Mouse (Mus musculus) liver, embryonic 14.5 days (tissue): Measurements from ENCODE around the gene Rbm47. TPM values are rescaled to one million over a fixed set of nuclear protein-coding genes. Genes with fewer than 3 reads are reported as not detected.
"Not testable (repeated sequence)": the region's sequence is repeated elsewhere in the genome, so short reads cannot be mapped to it uniquely, and the experiment has no call there.

ENCODE experiments used
- ATAC-seq: fragments of 200-750 bp; cut with Nextera tagmentation; 2 replicates; pipeline ENCODE4 v1.8.0; 2017; ENCODE audit warnings: moderate number of reproducible peaks, mild to moderate bottlenecking, moderate library complexity; ENCODE audit not compliant: insufficient read depth
- DNase-seq, 3 experiments: peaks; one replicate each; pipeline ENCODE4 v3.0.0-alpha.2; 2012 to 2013; ENCODE audit warnings: low read depth in 3 of 3, low spot score in 3 of 3
- H3K27ac ChIP-seq: fragments of 300-500 bp; sonication (generic); 2 replicates; pipeline ENCODE4 v1.5.1; 2014; ENCODE audit warnings: moderate library complexity, mild to moderate bottlenecking, control low read depth, inconsistent platforms
- H3K27me3 ChIP-seq: fragments of 300-500 bp; sonication (generic); 2 replicates; pipeline ENCODE4 v1.6.1; 2014; ENCODE audit warnings: mild to moderate bottlenecking, low read length, moderate library complexity; ENCODE audit not compliant: control insufficient read depth, insufficient read depth
- H3K36me3 ChIP-seq: fragments of 300-500 bp; sonication (generic); replicated peaks from 2 replicates; pipeline ENCODE4 v1.6.1; 2014; ENCODE audit warnings: low read depth; ENCODE audit not compliant: control insufficient read depth, insufficient read depth
- H3K4me1 ChIP-seq, 2 experiments: fragments of 200-500 bp in 1 of 2; fragments of 300-500 bp in 1 of 2; sonication (generic) in 1 of 2; replicated peaks; 2 replicates each; pipeline ENCODE4 v1.6.1; 2012 to 2014; ENCODE audit warnings: antibody characterized with exemption in 1 of 2, inconsistent platforms in 1 of 2, low read length in 1 of 2; ENCODE audit not compliant: control insufficient read depth in 2 of 2, insufficient read depth in 2 of 2
- H3K4me2 ChIP-seq: fragments of 300-500 bp; sonication (generic); 2 replicates; pipeline ENCODE4 v1.6.1; 2014; ENCODE audit warnings: low read depth, mild to moderate bottlenecking, control low read depth, moderate library complexity
- H3K4me3 ChIP-seq, 2 experiments: fragments of 200-500 bp in 1 of 2; fragments of 300-500 bp in 1 of 2; sonication (generic) in 1 of 2; 2 replicates each; pipeline ENCODE4 v1.5.1; 2012 to 2014; ENCODE audit warnings: low read depth in 2 of 2, low read length in 2 of 2, mild to moderate bottlenecking in 2 of 2, control low read depth in 1 of 2, inconsistent platforms in 1 of 2, moderate library complexity in 1 of 2; ENCODE audit not compliant: insufficient read depth in 1 of 2
- H3K9ac ChIP-seq: fragments of 300-500 bp; sonication (generic); replicated peaks from 2 replicates; pipeline ENCODE4 v1.6.1; 2014; ENCODE audit warnings: mild to moderate bottlenecking, control low read depth, moderate library complexity
- H3K9me3 ChIP-seq: fragments of 300-500 bp; sonication (generic); 2 replicates; pipeline ENCODE4 v1.6.1; 2016; ENCODE audit warnings: low read length, mixed read lengths; ENCODE audit not compliant: control insufficient read depth
- CTCF ChIP-seq: IDR thresholded peaks from 2 replicates; pipeline ENCODE4 v1.5.1; 2016; ENCODE audit warnings: antibody characterized with exemption, low read depth, control low read depth
- EP300 ChIP-seq: IDR thresholded peaks from 2 replicates; pipeline ENCODE4 v1.6.1; 2016; ENCODE audit warnings: antibody characterized with exemption, low read depth
- WGBS: fragments of 180-500 bp; shearing (Covaris S2); extraction: QIAGEN DNeasy Blood & Tissue Kit; methylation state at CpG from one replicate; pipeline ENCODE4 v1.1.7; 2014; ENCODE audit not compliant: insufficient replicate concordance; 5-methylcytosine and 5-hydroxymethylcytosine counted together
- polyA plus RNA-seq, 2 experiments: library from polyadenylated mRNA; depleted of rRNA in 1 of 2; stranded (reverse) in 1 of 2; unstranded in 1 of 2; fragments of >200 nt; fragmentation: Nextera tagmentation in 1 of 2; extraction: Ambion mirVana in 1 of 2; gene quantifications; 2 replicates each; pipeline versions ENCODE4 v1.2.1 to v1.2.3; 2012 to 2014

Rbm47 gene
- polyA plus RNA-seq, 2 experiments: 3.1 to 7.7 TPM

- no peak overlapping the region for H3K27ac ChIP-seq
- TF ChIP-seq EP300: no peak
- no peak for TF ChIP-seq CTCF
- H3K4me2 ChIP-seq: no peak overlapping the region
- H3K4me1 ChIP-seq: no peaks in the 10 kb centered on the region
- H3K4me3 ChIP-seq: no peak overlapping the region
- H3K36me3 ChIP-seq: no peaks in the 10 kb centered on the region
- DNase-seq (no peak), ATAC-seq (no peak)
- no peaks in the 10 kb centered on the region for H3K27me3 ChIP-seq
- no peaks in the 10 kb centered on the region for H3K9me3 ChIP-seq
- 61% methylated on average over 11 of the region's 11 CpGs for WGBS
- no peak overlapping the region for H3K9ac ChIP-seq
Measured at GRCm38 (mm10) chr5:66193218-66193846, 20.4 kb upstream of the Rbm47 start.

DNA sequence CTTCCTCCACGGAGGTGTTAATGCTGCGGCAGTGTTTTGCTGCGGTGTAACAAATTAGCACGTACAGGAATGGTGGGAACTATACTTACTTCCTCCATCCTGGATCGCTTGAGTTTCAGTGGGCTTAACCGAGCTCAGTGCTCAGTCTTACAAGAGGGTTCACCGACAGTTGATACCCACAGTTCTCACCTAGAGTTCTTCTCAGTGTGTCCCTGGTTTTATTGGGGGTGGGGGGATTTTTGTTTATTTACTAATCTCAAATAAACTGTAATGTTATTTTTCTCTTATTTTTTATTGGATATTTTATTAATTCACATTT lies 18.2 kb upstream of the Rbm47 start:
- no peaks in the 10 kb centered on the region for H3K27me3 ChIP-seq
- no peak overlapping the region for H3K4me2 ChIP-seq
- WGBS: 67% methylated on average over 7 of the region's 7 CpGs
- no peaks in the 10 kb centered on the region for H3K9me3 ChIP-seq
- TF ChIP-seq CTCF (no peak), EP300 (no peak)
- H3K27ac ChIP-seq: no peak overlapping the region
- no peak overlapping the region for H3K9ac ChIP-seq
- no peaks in the 10 kb centered on the region for H3K36me3 ChIP-seq
- H3K4me3 ChIP-seq: no peak overlapping the region
- no peak for DNase-seq
- no peaks in the 10 kb centered on the region for H3K4me1 ChIP-seq
- ATAC-seq: no peak

- WGBS: 67% methylated on average over 16 of the region's 16 CpGs
- no peak for ATAC-seq
- no peak for TF ChIP-seq CTCF
- TF ChIP-seq EP300: no peak
Measured at GRCm38 (mm10) chr5:66190481-66191184, 17.7 kb upstream of the Rbm47 start.

GRCm38 (mm10) chr5:66188591-66188990 lies 15.7 kb upstream of the Rbm47 start:
- not testable (repeated sequence) for H3K4me3 ChIP-seq, H3K27me3 ChIP-seq, H3K27ac ChIP-seq, H3K9me3 ChIP-seq, H3K4me2 ChIP-seq, H3K9ac ChIP-seq, ATAC-seq, H3K36me3 ChIP-seq, H3K4me1 ChIP-seq, DNase-seq
- 69% methylated on average over 6 of the region's 7 CpGs for WGBS

More at GRCm38 (mm10) chr5:66190481-66191184, 17.7 kb upstream of the Rbm47 start:
- H3K9ac ChIP-seq: no peak overlapping the region
- H3K9me3 ChIP-seq: no peaks in the 10 kb centered on the region
- no peaks in the 10 kb centered on the region for H3K36me3 ChIP-seq
- no peak overlapping the region for H3K4me2 ChIP-seq
- no peak overlapping the region for H3K4me3 ChIP-seq
- H3K4me1 ChIP-seq: no peaks in the 10 kb centered on the region
- no peaks in the 10 kb centered on the region for H3K27me3 ChIP-seq
- no peak overlapping the region for H3K27ac ChIP-seq
- no peak for DNase-seq

DNA sequence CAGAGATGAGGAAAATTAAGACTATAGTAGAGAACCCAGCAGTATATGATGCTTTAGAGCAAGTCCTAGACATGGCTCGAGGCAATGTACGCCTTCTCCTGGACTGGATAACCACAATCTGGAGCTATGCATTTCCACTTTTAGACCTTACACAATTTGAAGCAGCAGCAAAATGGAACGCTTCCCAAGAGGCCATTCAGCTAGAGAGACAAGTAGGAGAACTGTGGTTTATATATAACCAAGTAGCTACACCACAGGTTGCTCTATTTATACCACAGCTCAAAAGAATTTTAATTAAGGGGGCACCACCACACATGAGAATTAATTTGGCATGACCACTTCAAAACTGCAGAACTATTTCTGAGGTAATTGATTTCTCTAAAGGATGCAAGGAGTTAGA lies 9.2 kb upstream of the Rbm47 start:
- WGBS: 63% methylated on average over 3 of the region's 3 CpGs
- DNase-seq (no peak), ATAC-seq (no peak)
- TF ChIP-seq EP300 (no peak), CTCF (no peak)
- Histone ChIP-seq H3K4me1 (no peaks in the 10 kb centered on the region), H3K27me3 (no peaks in the 10 kb centered on the region), H3K4me2 (no peak overlapping the region), H3K27ac (no peak overlapping the region), H3K4me3 (no peak overlapping the region), H3K9me3 (no peaks in the 10 kb centered on the region), H3K9ac (no peak overlapping the region), H3K36me3 (no peaks in the 10 kb centered on the region)
